Mouse (Mus musculus) heart, postnatal 0 days (tissue): Measurements from ENCODE around the gene Ints13.

ENCODE experiments used
- CTCF ChIP-seq: IDR thresholded peaks from 2 replicates; pipeline ENCODE4 v1.5.1; 2016; ENCODE audit warnings: antibody characterized with exemption, control low read depth, low read depth
- EP300 ChIP-seq: IDR thresholded peaks from 2 replicates; pipeline ENCODE4 v1.6.1; 2016; ENCODE audit warnings: antibody characterized with exemption, low read depth

DNA sequence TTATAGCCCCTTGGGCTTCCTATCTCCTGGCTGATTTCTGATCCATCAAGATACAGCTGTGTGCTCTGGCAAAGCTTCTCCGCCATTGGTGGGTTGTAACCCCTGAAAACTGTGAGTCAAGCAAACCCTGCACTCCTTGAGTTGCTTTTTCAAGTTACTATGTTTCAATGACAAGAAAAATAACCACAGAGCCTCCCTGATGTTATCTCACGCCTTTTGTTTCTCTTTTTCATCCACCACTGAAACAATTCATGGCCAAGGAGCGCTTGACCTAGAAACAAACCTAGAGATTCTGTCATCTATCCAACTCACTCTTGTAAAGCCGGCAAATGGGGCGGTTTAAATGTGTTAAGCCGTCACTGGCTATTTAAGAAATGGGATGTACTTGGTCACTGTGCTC, 61.7 kb downstream of the Ints13 start:
- TF ChIP-seq CTCF: no peak
- TF ChIP-seq EP300: no peak
